Mouse (Mus musculus) lung, postnatal 25 days (tissue): ENCODE measurements around the gene Lmtk3.

ENCODE experiments used
- DNase-seq: peaks from one replicate; pipeline ENCODE4 v3.0.0; 2022; ENCODE audit warnings: low spot score

Gene Lmtk3

GRCm38 (mm10) chr7:45809276-45810075 lies 25.9 kb downstream of the Lmtk3 start:
- no peak for DNase-seq

DNA sequence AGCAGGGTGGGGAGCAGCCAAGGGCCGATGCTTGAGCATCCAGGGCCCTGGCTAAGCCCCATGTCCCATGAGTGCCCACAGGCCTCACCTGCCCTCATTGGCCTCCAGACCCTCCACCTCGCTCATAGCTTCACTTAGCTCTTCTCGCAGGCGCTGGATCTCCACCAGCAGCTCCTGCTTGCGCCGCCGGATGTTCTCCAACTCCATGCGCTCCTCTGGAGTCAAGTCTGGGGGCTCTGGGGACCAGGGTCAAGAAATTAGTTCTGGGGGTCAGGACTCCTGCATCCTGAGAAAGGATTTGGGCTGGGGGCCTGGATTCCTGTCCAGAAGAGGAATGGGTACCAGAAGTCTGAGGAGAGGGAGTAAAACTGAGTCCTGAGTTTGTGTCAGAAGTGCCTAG lies 29.4 kb downstream of the Lmtk3 start:
- DNase-seq = no peak

- DNase-seq = peak; percentile 100
Observed at GRCm38 (mm10) chr7:45813787-45814779, 30.5 kb downstream of the Lmtk3 start, which contains the start of gene Cyth2. Cyth2 (minus strand) TSS chr7:45814581.

- DNase-seq = no peak
Observed at GRCm38 (mm10) chr7:45814841-45815240, 31.3 kb downstream of the Lmtk3 start.

DNA sequence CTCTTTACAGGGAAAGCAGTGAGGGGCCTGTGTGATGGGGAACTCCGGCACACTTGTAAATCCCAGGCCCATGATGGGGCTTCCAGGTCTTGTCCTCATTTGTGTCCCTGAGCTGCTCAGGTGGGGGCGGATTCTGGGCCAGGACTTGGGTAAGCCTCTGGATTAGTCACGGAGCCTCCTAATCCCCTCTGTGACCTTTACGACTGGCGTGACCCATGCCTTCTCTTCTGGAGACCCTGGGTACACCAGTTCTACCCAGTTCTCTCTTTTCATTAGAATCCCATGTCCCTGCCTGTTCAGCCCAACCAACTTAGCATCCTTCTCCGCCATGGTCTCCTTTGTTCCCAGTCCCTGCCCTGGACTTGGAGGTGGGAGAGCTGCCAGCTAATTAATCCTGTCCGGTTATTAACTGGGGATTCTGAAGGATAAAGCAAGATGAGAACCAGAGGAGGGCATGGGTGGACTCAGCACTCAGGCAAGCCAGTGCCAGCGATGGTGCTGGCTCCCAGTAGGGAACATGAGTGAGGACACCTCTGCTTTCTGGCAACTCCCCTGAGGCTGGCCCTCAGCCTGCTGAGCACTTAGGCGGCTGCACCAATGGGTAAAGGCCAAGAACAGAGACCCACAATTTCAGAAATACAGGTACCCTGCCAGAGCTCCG lies 31.9 kb downstream of the Lmtk3 start:
- no peak for DNase-seq

DNA sequence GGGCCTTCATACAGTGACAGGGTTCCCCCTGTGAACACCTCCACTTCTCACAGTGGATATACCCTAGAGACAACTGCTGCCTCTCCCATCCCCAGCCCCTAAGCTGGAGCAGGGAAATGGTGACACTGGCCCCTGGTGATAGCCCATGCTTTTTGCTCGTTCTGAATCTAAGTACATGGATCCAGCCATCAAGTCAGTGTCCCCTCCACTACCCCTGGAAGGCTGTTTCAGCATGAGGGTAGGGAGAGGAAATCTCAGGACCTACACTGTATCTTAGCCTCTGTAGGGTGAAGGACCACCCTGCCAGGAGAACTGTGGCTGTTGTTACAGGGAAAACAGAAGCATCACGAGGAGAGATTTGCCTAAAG lies 32.4 kb downstream of the Lmtk3 start:
- DNase-seq = no peak

DNA sequence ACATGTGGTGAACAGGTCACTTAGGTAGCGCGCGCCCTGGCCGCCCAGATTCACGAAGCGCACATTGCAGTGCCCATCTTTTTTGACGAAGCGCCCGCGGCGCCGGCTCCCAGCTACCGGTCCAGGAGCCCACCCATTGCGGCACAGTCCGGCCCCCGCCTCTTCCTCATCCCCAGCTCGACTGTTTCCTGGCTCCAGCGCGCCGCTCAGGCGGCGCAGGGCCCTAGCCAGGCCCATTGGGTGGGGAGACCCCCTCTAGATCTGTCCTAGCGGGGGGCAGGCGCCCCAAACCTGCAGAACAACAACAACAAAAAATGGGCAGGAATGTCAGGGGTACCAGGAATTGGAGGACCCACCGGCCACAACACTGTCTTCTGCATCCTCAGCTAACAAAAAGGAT lies 36.3 kb downstream of the Lmtk3 start:
- DNase-seq = no peak

- no peak for DNase-seq
Observed at GRCm38 (mm10) chr7:45820913-45821312, 37.4 kb downstream of the Lmtk3 start.

DNA sequence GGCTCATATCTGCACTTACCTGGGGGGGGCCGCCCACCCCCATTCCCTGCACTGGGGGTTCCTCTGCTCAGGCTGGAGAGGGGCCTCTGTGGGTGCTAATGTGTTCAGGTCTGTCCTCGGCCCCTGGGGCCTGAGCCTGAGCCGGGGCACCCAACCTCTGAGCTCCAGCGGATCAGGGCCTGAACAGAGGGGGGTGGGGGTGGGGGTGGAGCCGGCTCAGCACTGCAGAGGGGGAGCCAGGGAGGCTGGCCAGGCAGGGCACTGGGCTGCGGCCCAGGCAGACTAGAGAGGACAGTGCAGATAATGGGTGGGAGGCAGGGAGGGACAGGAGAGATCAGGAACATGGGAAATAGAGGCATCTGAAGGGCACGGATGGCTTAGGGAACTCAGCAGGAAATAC lies 41.1 kb downstream of the Lmtk3 start, which contains the start of gene Kcnj14:
Gene Kcnj14, minus strand, starts transcription at position 185 of the 400 bp plus-strand sequence.
- DNase-seq = no peak

- no peak for DNase-seq
Observed at GRCm38 (mm10) chr7:45826631-45827030, 43.1 kb downstream of the Lmtk3 start.

GRCm38 (mm10) chr7:45830427-45831127 lies 47.0 kb downstream of the Lmtk3 start, which contains the start of gene Grwd1:
Grwd1 (minus strand) TSS chr7:45830944.
- DNase-seq = peak; percentile 85

GRCm38 (mm10) chr7:45831128-45831525 lies 47.6 kb downstream of the Lmtk3 start:
- DNase-seq = no peak

GRCm38 (mm10) chr7:45832428-45832827 lies 48.9 kb downstream of the Lmtk3 start:
- no peak for DNase-seq

DNA sequence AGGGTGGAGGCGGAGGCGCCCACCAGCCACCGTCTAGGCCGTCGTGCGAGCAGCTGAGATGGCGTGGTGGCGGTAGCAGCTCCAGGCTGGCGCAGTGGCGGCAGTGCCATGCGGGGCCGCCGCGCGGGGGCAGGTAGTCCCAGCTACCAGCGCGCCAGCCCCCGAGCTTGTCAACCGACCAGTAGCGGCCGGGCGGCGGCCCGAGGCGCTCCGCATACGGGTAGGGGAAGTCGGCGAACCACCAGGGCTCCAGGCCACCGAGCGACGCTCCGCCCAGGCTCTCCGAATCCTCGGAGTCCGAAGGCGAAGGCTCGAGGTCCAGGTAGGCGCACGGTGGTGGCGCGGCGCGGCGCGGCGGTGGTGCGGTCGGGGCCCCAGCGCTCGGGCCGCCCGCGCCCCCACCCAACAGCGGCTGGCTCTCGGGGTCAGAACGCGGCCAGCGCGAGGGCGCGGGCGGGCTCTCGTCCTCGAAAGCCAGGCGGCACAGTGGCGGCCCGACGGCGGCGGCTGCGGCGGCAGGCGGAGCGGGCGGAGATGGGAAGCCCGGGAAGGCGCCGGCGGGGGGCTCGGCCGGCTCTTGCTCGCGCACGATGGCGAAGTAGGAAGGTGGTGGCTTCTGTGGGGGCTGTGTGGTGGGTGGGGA lies 49.7 kb downstream of the Lmtk3 start:
- no peak for DNase-seq

- no peak for DNase-seq
Observed at GRCm38 (mm10) chr7:45833924-45834323, 50.4 kb downstream of the Lmtk3 start.

- no peak for DNase-seq
Observed at GRCm38 (mm10) chr7:45842950-45843744, 59.6 kb downstream of the Lmtk3 start.

GRCm38 (mm10) chr7:45848447-45849027 lies 65.0 kb downstream of the Lmtk3 start:
- DNase-seq = no peak

GRCm38 (mm10) chr7:45850661-45851060 lies 67.1 kb downstream of the Lmtk3 start:
- DNase-seq = no peak

DNA sequence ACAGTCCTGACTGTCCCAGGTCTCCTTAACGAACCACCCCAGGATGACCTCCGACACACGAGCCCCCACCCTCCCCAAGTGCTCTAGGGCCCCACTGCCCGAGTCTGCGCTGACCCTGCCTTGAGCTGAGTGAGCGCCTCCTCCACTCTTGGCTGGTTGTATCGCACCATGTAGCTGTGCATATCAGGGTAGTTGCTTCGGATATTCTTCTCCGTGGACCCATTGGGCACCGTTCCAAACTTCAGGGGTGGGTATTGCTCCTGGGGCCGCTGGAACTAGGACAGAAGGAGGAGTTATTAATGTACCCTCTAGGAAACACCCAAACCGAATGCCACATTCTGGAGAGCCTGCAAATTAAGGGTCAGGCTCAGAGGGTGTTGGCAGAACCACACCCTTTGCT lies 69.6 kb downstream of the Lmtk3 start:
- DNase-seq = no peak
